Mouse (Mus musculus) liver, embryonic 16.5 days (tissue): ENCODE measurements around the gene Nucb2. TPM values are rescaled to one million over a fixed set of nuclear protein-coding genes. Genes with fewer than 3 reads are reported as not detected.

Experiments
- ATAC-seq: fragments of 200-750 bp; cut with Nextera tagmentation; 2 replicates; pipeline ENCODE4 v1.8.0; 2017; ENCODE audit warnings: low read depth, mild to moderate bottlenecking, moderate number of reproducible peaks, moderate library complexity
- H3K27ac ChIP-seq: fragments of 300-500 bp; sonication (generic); 2 replicates; pipeline ENCODE4 v1.5.1; 2014; ENCODE audit warnings: mild to moderate bottlenecking, low read length
- H3K27me3 ChIP-seq: fragments of 300-500 bp; sonication (generic); 2 replicates; pipeline ENCODE4 v1.6.1; 2014; ENCODE audit warnings: low read depth, low read length, mixed read lengths; ENCODE audit not compliant: control insufficient read depth, insufficient read depth
- H3K36me3 ChIP-seq: fragments of 300-500 bp; sonication (generic); 2 replicates; pipeline ENCODE4 v1.6.1; 2014; ENCODE audit warnings: mild to moderate bottlenecking; ENCODE audit not compliant: control insufficient read depth, insufficient read depth
- H3K4me1 ChIP-seq: fragments of 300-500 bp; sonication (generic); 2 replicates; pipeline ENCODE4 v1.6.1; 2014; ENCODE audit warnings: low read depth, low read length, mixed read lengths; ENCODE audit not compliant: control insufficient read depth
- H3K4me2 ChIP-seq: fragments of 300-500 bp; sonication (generic); 2 replicates; pipeline ENCODE4 v1.6.1; 2014; ENCODE audit warnings: low read depth, low read length, mixed read lengths
- H3K4me3 ChIP-seq: fragments of 300-500 bp; sonication (generic); 2 replicates; pipeline ENCODE4 v1.5.1; 2014; ENCODE audit warnings: low read depth, mild to moderate bottlenecking, low read length
- H3K9ac ChIP-seq: fragments of 300-500 bp; sonication (generic); 2 replicates; pipeline ENCODE4 v1.6.1; 2014; ENCODE audit warnings: low read depth, low read length
- H3K9me3 ChIP-seq: fragments of 300-500 bp; sonication (generic); replicated peaks from 2 replicates; pipeline ENCODE4 v1.6.1; 2016; ENCODE audit warnings: low read length; ENCODE audit not compliant: control insufficient read depth
- WGBS: fragments of 180-500 bp; shearing (Covaris S2); extraction: QIAGEN DNeasy Blood & Tissue Kit; methylation state at CpG from one replicate; pipeline ENCODE4 v1.1.7; 2014; ENCODE audit not compliant: insufficient replicate concordance; 5-methylcytosine and 5-hydroxymethylcytosine counted together
- polyA plus RNA-seq: library from polyadenylated mRNA; unstranded; fragments of >200 nt; fragmentation: Nextera tagmentation; extraction: Ambion mirVana; gene quantifications from 2 replicates; pipeline ENCODE4 v1.2.1, GENCODE M21; 2015

Gene Nucb2
- polyA plus RNA-seq, 1 experiment from 2014 or later: 3.2 TPM

DNA sequence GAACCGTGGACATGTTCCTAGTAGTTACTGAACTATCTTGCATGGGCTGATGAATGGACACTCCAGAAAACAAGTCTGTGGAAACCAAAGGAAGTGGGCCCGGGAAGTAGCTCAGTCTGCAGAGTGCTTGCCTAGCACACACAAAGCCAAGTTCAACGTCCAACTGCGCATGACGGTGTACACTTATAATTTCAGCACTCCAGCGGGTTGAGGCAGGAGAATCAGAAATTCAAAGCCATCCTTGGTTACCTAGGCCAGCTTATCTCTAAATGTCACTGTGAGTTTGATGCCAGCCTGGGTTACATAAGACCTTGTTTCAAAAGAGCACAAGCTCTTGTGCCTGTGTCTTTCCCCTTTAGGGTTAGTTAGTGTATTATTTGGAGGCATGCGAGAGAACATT, 10.9 kb downstream of the Nucb2 start:
- H3K4me3 ChIP-seq: no peak overlapping the region
- ATAC-seq: no peak
- H3K27me3 ChIP-seq: no peaks in the 10 kb centered on the region
- no peak overlapping the region for H3K4me2 ChIP-seq
- no peak overlapping the region for H3K9ac ChIP-seq
- no peak overlapping the region for H3K27ac ChIP-seq
- 55% methylated on average over 7 of the region's 7 CpGs for WGBS
- H3K36me3 ChIP-seq: no peaks in the 10 kb centered on the region
- H3K4me1 ChIP-seq: no peaks in the 10 kb centered on the region
- H3K9me3 ChIP-seq: no peaks in the 10 kb centered on the region

DNA sequence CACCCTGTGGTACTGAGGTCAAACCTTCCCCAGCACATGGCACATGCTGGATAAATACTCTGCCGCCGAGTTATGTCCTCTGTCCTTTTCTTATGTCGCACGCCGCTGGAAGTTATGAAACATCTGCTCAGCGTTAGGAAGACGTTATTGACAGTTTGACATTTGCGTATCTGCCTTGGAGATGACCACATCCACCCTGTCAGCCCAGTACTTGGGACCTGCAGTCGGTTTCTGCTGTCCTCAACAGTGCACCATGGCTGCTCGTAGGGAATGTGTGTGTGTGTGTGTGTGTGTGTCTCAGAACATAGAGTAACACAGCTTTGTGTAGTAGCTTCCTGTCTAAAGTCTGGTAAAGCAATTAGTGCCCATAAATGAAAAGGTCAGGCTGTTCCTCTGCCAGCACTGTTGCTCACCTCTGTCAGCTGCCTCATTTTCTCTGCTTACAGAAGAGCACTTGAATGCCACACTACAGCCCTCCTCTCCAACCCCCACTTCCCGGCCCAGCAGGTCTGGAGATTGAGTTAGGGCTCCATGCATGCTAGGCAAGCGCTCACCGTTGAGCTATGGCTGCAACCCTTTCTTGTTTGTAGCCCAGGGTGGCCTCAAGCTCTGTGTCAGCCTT, 11.5 kb downstream of the Nucb2 start:
- H3K9me3 ChIP-seq: no peaks in the 10 kb centered on the region
- H3K36me3 ChIP-seq: no peaks in the 10 kb centered on the region
- no peak overlapping the region for H3K27ac ChIP-seq
- ATAC-seq: 0 out of 2 replicates have a peak, but pooled peaks have one; percentile 11
- no peaks in the 10 kb centered on the region for H3K27me3 ChIP-seq
- H3K4me2 ChIP-seq: no peak overlapping the region
- H3K4me3 ChIP-seq: no peak overlapping the region
- 62% methylated on average over 13 of the region's 13 CpGs for WGBS
- no peaks in the 10 kb centered on the region for H3K4me1 ChIP-seq
- H3K9ac ChIP-seq: no peak overlapping the region

DNA sequence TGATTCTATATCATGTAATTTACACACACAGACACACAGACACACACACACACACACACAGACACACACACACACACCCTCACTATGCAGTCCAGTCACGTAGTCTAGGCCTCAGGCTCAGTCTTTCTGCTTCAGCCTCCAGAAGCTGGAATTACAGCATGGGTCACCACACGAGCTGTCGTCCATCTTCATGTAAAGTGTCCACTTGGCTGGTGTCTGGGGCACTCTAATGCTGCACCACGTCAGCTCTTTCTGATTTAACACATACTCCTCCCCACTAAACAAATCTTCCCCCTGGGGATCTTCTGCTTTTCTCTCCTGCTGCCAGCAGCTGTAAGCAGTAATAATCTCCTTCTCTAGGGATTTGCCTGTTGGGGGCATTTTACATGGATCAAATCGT, 13.1 kb downstream of the Nucb2 start:
- Histone ChIP-seq H3K4me1 (no peaks in the 10 kb centered on the region), H3K4me3 (no peak overlapping the region), H3K9me3 (no peaks in the 10 kb centered on the region), H3K36me3 (no peaks in the 10 kb centered on the region), H3K9ac (no peak overlapping the region), H3K4me2 (no peak overlapping the region), H3K27me3 (no peaks in the 10 kb centered on the region), H3K27ac (no peak overlapping the region)
- WGBS: 56% methylated on average over 5 of the region's 5 CpGs
- ATAC-seq: no peak

DNA sequence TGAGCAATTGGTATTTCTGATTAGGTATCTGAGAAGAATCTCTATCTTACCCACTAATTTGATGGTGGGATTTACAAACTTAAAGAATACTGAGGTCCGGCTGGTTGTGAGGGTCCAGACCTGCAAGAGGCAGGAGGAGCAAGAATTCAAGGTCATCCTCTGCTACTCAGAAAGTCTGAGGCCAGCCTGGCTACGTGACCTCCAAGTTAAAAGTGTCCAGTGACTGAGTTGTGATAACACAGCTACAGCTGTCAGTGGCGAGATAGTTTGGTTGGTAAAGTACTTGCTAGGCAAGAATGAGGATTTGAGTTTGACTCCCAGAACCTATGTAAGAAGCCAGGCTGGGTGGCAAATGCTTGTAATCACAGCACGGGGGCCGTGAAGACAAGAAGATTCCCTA, 14.0 kb downstream of the Nucb2 start:
- no peak overlapping the region for H3K27ac ChIP-seq
- H3K9ac ChIP-seq: no peak overlapping the region
- H3K36me3 ChIP-seq: no peaks in the 10 kb centered on the region
- ATAC-seq: no peak
- H3K27me3 ChIP-seq: no peaks in the 10 kb centered on the region
- no peak overlapping the region for H3K4me2 ChIP-seq
- no peaks in the 10 kb centered on the region for H3K4me1 ChIP-seq
- no peak overlapping the region for H3K4me3 ChIP-seq
- 62% methylated on average over 5 of the region's 5 CpGs for WGBS
- no peaks in the 10 kb centered on the region for H3K9me3 ChIP-seq

DNA sequence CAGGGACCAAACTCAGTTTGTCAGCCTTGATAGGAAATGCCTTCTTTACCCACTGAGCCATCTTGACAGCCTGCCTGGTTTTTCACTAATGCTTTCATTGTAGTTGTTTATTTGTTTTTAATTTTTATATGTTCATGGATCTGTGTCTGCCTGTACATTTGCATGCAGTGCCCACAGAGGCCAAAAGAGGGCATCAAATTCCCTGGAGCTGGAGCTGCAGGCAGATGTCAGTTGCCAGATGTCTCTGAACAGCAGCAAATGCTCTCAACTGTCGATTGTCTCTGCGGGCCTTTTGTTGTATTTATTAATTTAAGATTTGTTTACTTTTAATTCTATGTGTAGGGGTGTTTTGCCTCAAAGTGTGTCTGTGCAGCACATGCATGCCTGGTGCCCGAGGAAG, 15.6 kb downstream of the Nucb2 start:
- no peak for ATAC-seq
- H3K9ac ChIP-seq: no peak overlapping the region
- H3K27me3 ChIP-seq: no peaks in the 10 kb centered on the region
- no peaks in the 10 kb centered on the region for H3K9me3 ChIP-seq
- no peaks in the 10 kb centered on the region for H3K36me3 ChIP-seq
- WGBS: 49% methylated on average over 3 of the region's 3 CpGs
- no peaks in the 10 kb centered on the region for H3K4me1 ChIP-seq
- no peak overlapping the region for H3K27ac ChIP-seq
- H3K4me3 ChIP-seq: no peak overlapping the region
- H3K4me2 ChIP-seq: no peak overlapping the region

DNA sequence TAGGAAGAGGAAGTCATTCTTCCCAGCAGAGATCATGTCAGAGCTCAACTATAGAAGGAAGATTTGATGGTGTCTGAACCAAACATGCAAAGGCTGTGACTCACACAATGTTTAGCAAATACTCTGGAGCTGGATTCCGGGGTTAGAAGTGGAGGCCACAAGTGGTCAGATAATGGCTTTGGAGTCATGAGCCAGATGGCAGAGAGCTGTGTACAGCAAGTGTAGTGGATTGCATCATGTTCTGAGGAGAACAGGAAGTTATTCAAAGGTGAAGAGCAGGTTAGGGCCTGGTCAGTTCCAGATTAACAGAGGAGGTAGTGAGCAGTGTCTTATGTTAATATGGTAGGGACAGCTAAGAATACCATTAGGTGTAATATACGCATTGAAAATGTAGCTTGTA, 20.4 kb downstream of the Nucb2 start:
- H3K9me3 ChIP-seq: no peaks in the 10 kb centered on the region
- WGBS: 56% methylated on average over 2 of the region's 2 CpGs
- no peak for ATAC-seq

DNA sequence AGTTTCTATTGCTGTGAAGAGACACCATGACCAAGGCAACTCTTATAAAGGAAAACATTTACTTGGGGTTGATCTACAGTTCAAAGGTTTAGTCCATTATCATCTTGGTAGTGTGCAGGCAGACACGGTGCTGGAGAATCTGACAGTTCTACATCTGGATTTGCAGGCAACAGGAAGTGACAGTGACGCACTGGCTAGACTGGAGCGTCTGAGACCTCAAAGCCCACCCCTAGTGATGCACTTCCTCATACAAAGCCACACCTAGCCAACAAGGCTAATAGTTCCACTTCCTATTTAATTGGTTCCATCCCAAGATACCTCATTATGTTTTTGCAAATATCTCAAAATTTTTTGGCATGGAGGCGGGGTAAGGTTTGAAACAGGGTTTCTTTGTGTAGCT, 25.6 kb downstream of the Nucb2 start:
- no peaks in the 10 kb centered on the region for H3K36me3 ChIP-seq
- no peaks in the 10 kb centered on the region for H3K4me1 ChIP-seq
- H3K4me2 ChIP-seq: no peak overlapping the region
- no peak overlapping the region for H3K27ac ChIP-seq
- no peak for ATAC-seq
- 24% methylated on average over 4 of the region's 4 CpGs for WGBS
- no peak overlapping the region for H3K4me3 ChIP-seq
- H3K27me3 ChIP-seq: no peaks in the 10 kb centered on the region
- no peak overlapping the region for H3K9ac ChIP-seq
- H3K9me3 ChIP-seq: no peaks in the 10 kb centered on the region

More for the DNA sequence above, 20.4 kb downstream of the Nucb2 start:
- Histone ChIP-seq H3K4me2 (no peak overlapping the region), H3K9ac (no peak overlapping the region), H3K27me3 (no peaks in the 10 kb centered on the region), H3K36me3 (no peaks in the 10 kb centered on the region), H3K27ac (no peak overlapping the region), H3K4me3 (no peak overlapping the region), H3K4me1 (no peaks in the 10 kb centered on the region)

DNA sequence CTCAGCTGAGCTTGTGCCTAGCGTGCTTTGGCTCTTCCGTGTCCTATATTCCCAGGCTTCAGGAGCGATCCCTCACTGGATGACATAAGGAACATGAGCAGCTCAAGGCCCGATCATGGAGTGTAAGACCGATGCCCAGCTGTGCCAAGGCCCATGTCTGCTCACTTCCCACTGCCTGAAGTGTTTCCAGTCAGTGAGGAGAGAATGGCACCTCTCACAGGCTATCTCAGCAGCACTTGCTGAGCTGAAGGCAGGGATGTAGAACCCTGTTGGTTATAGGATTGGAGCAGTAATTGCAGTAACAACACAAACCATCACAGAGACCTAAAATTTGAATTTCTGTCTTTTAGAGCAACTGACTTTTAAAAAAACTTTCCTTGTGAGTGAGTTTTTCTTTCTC, 26.3 kb downstream of the Nucb2 start:
- Histone ChIP-seq H3K9ac (no peak overlapping the region), H3K9me3 (no peaks in the 10 kb centered on the region), H3K4me3 (no peak overlapping the region), H3K4me1 (no peaks in the 10 kb centered on the region), H3K27ac (no peak overlapping the region), H3K36me3 (no peaks in the 10 kb centered on the region), H3K4me2 (no peak overlapping the region), H3K27me3 (no peaks in the 10 kb centered on the region)
- ATAC-seq: no peak
- WGBS: 80% methylated on average over 5 of the region's 5 CpGs

DNA sequence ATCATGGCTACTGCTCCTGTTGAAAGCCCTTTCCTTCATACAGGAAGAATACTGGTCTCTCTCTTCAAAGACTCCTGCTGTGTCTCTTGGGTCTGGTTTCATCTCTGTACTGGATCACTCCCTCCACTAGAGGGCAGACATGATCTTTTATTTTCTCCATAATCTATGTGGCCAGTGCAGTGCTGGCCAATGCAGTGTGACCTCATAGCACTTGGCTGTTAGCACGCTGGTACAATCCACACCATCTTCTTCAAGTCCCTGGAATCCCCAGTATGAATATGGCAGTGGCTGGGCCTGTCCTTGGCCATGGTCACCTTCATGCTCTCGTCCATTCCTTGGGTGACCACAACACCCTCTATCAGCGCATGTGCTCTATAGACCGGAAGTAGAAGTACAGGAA, 27.1 kb downstream of the Nucb2 start:
- Histone ChIP-seq H3K4me1 (no peaks in the 10 kb centered on the region), H3K9me3 (no peaks in the 10 kb centered on the region), H3K4me2 (no peak overlapping the region), H3K27ac (no peak overlapping the region), H3K4me3 (no peak overlapping the region), H3K36me3 (no peaks in the 10 kb centered on the region), H3K27me3 (no peaks in the 10 kb centered on the region), H3K9ac (no peak overlapping the region)
- WGBS: 61% methylated on average over 4 of the region's 4 CpGs
- 0 out of 2 replicates have a peak, but pooled peaks have one; percentile 41 for ATAC-seq
